Mouse (Mus musculus): ENCODE results near the gene Ccdc163.

GRCm38 (mm10) chr4:116731077-116731476 lies 22.8 kb downstream of the Ccdc163 start:
- TF ChIP-seq CTCF (IDR thresholded peaks at IDR 0.05; ENCODE audit: borderline replicate concordance, extremely low read depth, insufficient read depth, insufficient read length) (no peak), POLR2A (IDR thresholded peaks at IDR 0.05; ENCODE audit: borderline replicate concordance, extremely low read depth, insufficient read depth, insufficient read length, poor library complexity, severe bottlenecking) (no peak)

All from brain, embryonic 14.5 days (tissue).